Mouse (Mus musculus) kidney, embryonic 14.5 days (tissue): ENCODE data around the gene Nudt9. TPM values are rescaled to one million over a fixed set of nuclear protein-coding genes. Genes with fewer than 3 reads are reported as not detected.

Experiments
- ATAC-seq: fragments of 200-750 bp; cut with Nextera tagmentation; 2 replicates; pipeline ENCODE4 v1.8.0; 2017; ENCODE audit warnings: moderate number of reproducible peaks, mild to moderate bottlenecking, moderate TSS enrichment, moderate library complexity; ENCODE audit not compliant: low FRiP score, low TSS enrichment
- H3K27ac ChIP-seq: fragments of 300-500 bp; sonication (generic); 2 replicates; pipeline ENCODE4 v1.5.1; 2014; ENCODE audit warnings: low read depth, mild to moderate bottlenecking, low read length, moderate library complexity, mixed read lengths
- H3K27me3 ChIP-seq: fragments of 300-500 bp; sonication (generic); 2 replicates; pipeline ENCODE4 v1.6.1; 2014; ENCODE audit warnings: mild to moderate bottlenecking, low read length; ENCODE audit not compliant: control insufficient read depth, insufficient read depth
- H3K36me3 ChIP-seq: fragments of 300-500 bp; sonication (generic); 2 replicates; pipeline ENCODE4 v1.6.1; 2014; ENCODE audit warnings: low read length, mixed read lengths; ENCODE audit not compliant: control insufficient read depth, insufficient read depth
- H3K4me1 ChIP-seq: fragments of 300-500 bp; sonication (generic); 2 replicates; pipeline ENCODE4 v1.6.1; 2014; ENCODE audit warnings: low read length, mixed read lengths; ENCODE audit not compliant: control insufficient read depth, insufficient read depth
- H3K4me2 ChIP-seq: fragments of 300-500 bp; sonication (generic); replicated peaks from 2 replicates; pipeline ENCODE4 v1.6.1; 2014; ENCODE audit warnings: low read depth, mild to moderate bottlenecking, low read length
- H3K4me3 ChIP-seq: fragments of 300-500 bp; sonication (generic); 2 replicates; pipeline ENCODE4 v1.5.1; 2014; ENCODE audit warnings: mild to moderate bottlenecking, low read length
- H3K9ac ChIP-seq: fragments of 300-500 bp; sonication (generic); 2 replicates; pipeline ENCODE4 v1.6.1; 2014; ENCODE audit warnings: low read depth, mild to moderate bottlenecking, low read length, moderate library complexity
- H3K9me3 ChIP-seq: fragments of 300-500 bp; sonication (generic); 2 replicates; pipeline ENCODE4 v1.6.1; 2016; ENCODE audit warnings: low read length; ENCODE audit not compliant: control insufficient read depth
- whole genome bisulfite sequencing: fragments of 180-500 bp; shearing (Covaris S2); extraction: QIAGEN DNeasy Blood & Tissue Kit; methylation state at CpG from one replicate; pipeline ENCODE4 v1.1.7; 2014; 5-methylcytosine and 5-hydroxymethylcytosine counted together
- polyA plus RNA-seq: library from polyadenylated mRNA; unstranded; fragments of >200 nt; fragmentation: Nextera tagmentation; extraction: Ambion mirVana; gene quantifications from 2 replicates; pipeline ENCODE4 v1.2.1, GENCODE M21; 2014

Gene Nudt9
- 57.5 and 58.1 TPM in 2 replicates for polyA plus RNA-seq

GRCm38 (mm10) chr5:104046256-104047199 lies at the start of gene Nudt9:
Gene Nudt9, plus strand, starts transcription at chr5:104046306.
- peak within 1 kb of the TSS; percentile 71; the same call in 1 of the 2 replicates for H3K27ac ChIP-seq
- H3K9me3 ChIP-seq, result no peaks in the 10 kb centered on the region
- peaks cover 9% of the 10 kb centered on the region for H3K36me3 ChIP-seq
- H3K4me1 ChIP-seq, result peaks cover 9% of the 10 kb centered on the region; the same call in 1 of the 2 replicates
- H3K27me3 ChIP-seq, result no peaks in the 10 kb centered on the region
- H3K4me2 ChIP-seq, result peak within 1 kb of the TSS; percentile 78
- H3K9ac ChIP-seq, result peak within 1 kb of the TSS; percentile 86
- 5% methylated on average over 90 of the region's 90 CpGs for WGBS
- ATAC-seq, result peak; percentile 99
- peak within 1 kb of the TSS; percentile 81 for H3K4me3 ChIP-seq

- Histone ChIP-seq H3K36me3 (no peaks in the 10 kb centered on the region), H3K4me3 (no peak overlapping the region)
Measured at GRCm38 (mm10) chr5:103998739-103999138, 47.4 kb upstream of the Nudt9 start.

GRCm38 (mm10) chr5:103999738-104000137 lies 46.4 kb upstream of the Nudt9 start:
- no peak overlapping the region for H3K4me2 ChIP-seq
- no peaks in the 10 kb centered on the region for H3K36me3 ChIP-seq
- no peaks in the 10 kb centered on the region for H3K27me3 ChIP-seq
- WGBS, result 8% methylated on average over 5 of the region's 5 CpGs
- no peaks in the 10 kb centered on the region for H3K4me1 ChIP-seq
- no peak overlapping the region for H3K27ac ChIP-seq
- no peaks in the 10 kb centered on the region for H3K9me3 ChIP-seq
- ATAC-seq, result 0 out of 2 replicates have a peak, but pooled peaks have one; percentile 55
- H3K9ac ChIP-seq, result no peak overlapping the region
- H3K4me3 ChIP-seq, result no peak overlapping the region

More at GRCm38 (mm10) chr5:103998739-103999138, 47.4 kb upstream of the Nudt9 start:
- no peak overlapping the region for H3K4me2 ChIP-seq
- H3K4me1 ChIP-seq, result no peaks in the 10 kb centered on the region
- no peak overlapping the region for H3K9ac ChIP-seq
- no peaks in the 10 kb centered on the region for H3K9me3 ChIP-seq
- ATAC-seq, result no peak
- H3K27ac ChIP-seq, result no peak overlapping the region
- no peaks in the 10 kb centered on the region for H3K27me3 ChIP-seq
- WGBS, result 76% methylated on average over 5 of the region's 5 CpGs

GRCm38 (mm10) chr5:104002549-104003255 lies 43.4 kb upstream of the Nudt9 start:
- Histone ChIP-seq H3K36me3 (peaks cover 7% of the 10 kb centered on the region; the same call in 1 of the 2 replicates), H3K4me1 (no peaks in the 10 kb centered on the region), H3K9me3 (no peaks in the 10 kb centered on the region), H3K27me3 (no peaks in the 10 kb centered on the region), H3K4me2 (peak overlapping the region; percentile 27), H3K4me3 (peak overlapping the region; percentile 10; the same call in 1 of the 2 replicates), H3K27ac (peak overlapping the region; percentile 59; the same call in 1 of the 2 replicates), H3K9ac (0 out of 2 replicates have a peak overlapping the region, but pooled peaks have one; percentile 23)
- WGBS, result 21% methylated on average over 18 of the region's 18 CpGs
- peak; percentile 88 for ATAC-seq

GRCm38 (mm10) chr5:104003256-104003931 lies 42.7 kb upstream of the Nudt9 start:
- Histone ChIP-seq H3K4me2 (peak overlapping the region; percentile 27; the same call in 1 of the 2 replicates), H3K36me3 (peaks cover 12% of the 10 kb centered on the region; the same call in 1 of the 2 replicates), H3K9me3 (no peaks in the 10 kb centered on the region), H3K4me1 (no peaks in the 10 kb centered on the region), H3K27ac (peak overlapping the region; percentile 59; the same call in 1 of the 2 replicates), H3K9ac (0 out of 2 replicates have a peak overlapping the region, but pooled peaks have one; percentile 23), H3K27me3 (no peaks in the 10 kb centered on the region), H3K4me3 (no peak overlapping the region; the same call in 1 of the 2 replicates)
- WGBS, result 59% methylated on average over 15 of the region's 15 CpGs
- ATAC-seq, result no peak

GRCm38 (mm10) chr5:104003955-104004354 lies 42.2 kb upstream of the Nudt9 start:
- H3K4me2 ChIP-seq, result no peak overlapping the region
- 94% methylated on average over 2 of the region's 2 CpGs for WGBS
- H3K9me3 ChIP-seq, result no peaks in the 10 kb centered on the region
- H3K9ac ChIP-seq, result no peak overlapping the region
- H3K4me3 ChIP-seq, result no peak overlapping the region
- no peak overlapping the region for H3K27ac ChIP-seq
- peaks cover 16% of the 10 kb centered on the region; the same call in 1 of the 2 replicates for H3K36me3 ChIP-seq
- H3K4me1 ChIP-seq, result no peaks in the 10 kb centered on the region
- ATAC-seq, result no peak
- no peaks in the 10 kb centered on the region for H3K27me3 ChIP-seq

- no peak overlapping the region for H3K27ac ChIP-seq
- H3K27me3 ChIP-seq, result no peaks in the 10 kb centered on the region
- no peak overlapping the region for H3K9ac ChIP-seq
- no peak overlapping the region for H3K4me2 ChIP-seq
- 70% methylated on average over 3 of the region's 3 CpGs for WGBS
- H3K4me3 ChIP-seq, result no peak overlapping the region
- no peaks in the 10 kb centered on the region for H3K9me3 ChIP-seq
- H3K4me1 ChIP-seq, result no peaks in the 10 kb centered on the region
- no peak for ATAC-seq
- H3K36me3 ChIP-seq, result peaks cover 16% of the 10 kb centered on the region; the same call in 1 of the 2 replicates
Measured at GRCm38 (mm10) chr5:104006811-104007210, 39.3 kb upstream of the Nudt9 start.

- WGBS, result 79% methylated on average over 5 of the region's 5 CpGs
- Histone ChIP-seq H3K4me1 (no peaks in the 10 kb centered on the region), H3K27ac (no peak overlapping the region), H3K9me3 (no peaks in the 10 kb centered on the region), H3K27me3 (no peaks in the 10 kb centered on the region), H3K36me3 (peaks cover 16% of the 10 kb centered on the region; the same call in 1 of the 2 replicates), H3K4me2 (no peak overlapping the region), H3K9ac (no peak overlapping the region), H3K4me3 (no peak overlapping the region)
- ATAC-seq, result no peak
Measured at GRCm38 (mm10) chr5:104007801-104008200, 38.3 kb upstream of the Nudt9 start.
